Mouse (Mus musculus): Measurements from ENCODE around the gene Lrrc57. TPM values are rescaled to one million over a fixed set of nuclear protein-coding genes. Genes with fewer than 3 reads are reported as not detected.

Lrrc57 gene
- 28.7 and 31.5 TPM in 2 replicates for polyA plus RNA-seq (2015; fragmentation: Nextera tagmentation; extraction: Ambion mirVana)

DNA sequence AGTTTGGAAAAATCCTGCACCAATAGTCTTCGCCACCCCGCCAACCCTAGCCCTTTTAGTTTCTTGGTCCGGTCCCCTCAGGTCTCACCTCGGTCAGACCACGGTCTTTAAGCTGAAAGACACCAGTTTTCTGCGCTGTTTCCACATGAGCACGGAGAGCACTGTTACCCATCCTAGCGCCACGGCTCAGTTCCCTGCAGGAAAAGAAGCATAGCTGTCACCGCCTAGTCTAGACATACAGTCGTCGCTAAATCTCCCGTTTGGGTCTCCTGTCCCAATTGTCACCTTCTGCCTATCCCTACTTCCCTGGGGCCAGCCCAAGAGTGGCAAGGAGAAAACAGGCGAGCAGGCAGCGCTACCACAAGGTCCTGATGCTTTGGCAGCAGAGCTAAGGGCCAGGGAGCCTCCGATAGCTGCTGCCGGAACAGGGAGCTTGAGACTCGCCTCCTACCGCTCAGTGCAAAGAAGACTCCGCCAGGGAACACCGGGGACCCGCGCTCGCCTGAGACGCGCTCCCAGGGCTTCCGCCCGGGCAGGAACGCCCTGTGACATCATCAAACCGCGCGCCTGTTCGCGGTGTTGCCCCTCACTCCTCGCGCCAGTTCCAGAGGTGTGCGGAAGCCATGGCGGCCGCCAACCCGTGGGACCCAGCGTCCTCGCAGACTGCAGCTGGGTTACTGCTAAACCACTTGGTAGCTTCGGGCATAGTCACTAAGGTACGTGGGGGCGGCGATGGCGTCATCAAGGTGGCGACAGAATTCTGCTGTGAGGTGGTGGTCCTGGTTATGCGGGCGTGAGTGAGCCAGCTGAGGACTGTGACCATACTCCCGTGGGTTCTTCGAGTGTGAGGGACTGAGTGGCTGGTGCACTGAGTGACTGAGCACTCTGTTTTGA, at the start of gene Lrrc57, which contains the start of gene Haus2:
Lrrc57 (minus strand) TSS at position 691 of the 894 bp plus-strand sequence.
Haus2 (plus strand) TSS at position 554 of the 894 bp plus-strand sequence.
- Histone ChIP-seq H3K4me1 (peaks cover 25% of the 10 kb centered on the region), H3K9me3 (no peaks in the 10 kb centered on the region)
- WGBS = under 1% methylated on average over 52 of the region's 52 CpGs

DNA sequence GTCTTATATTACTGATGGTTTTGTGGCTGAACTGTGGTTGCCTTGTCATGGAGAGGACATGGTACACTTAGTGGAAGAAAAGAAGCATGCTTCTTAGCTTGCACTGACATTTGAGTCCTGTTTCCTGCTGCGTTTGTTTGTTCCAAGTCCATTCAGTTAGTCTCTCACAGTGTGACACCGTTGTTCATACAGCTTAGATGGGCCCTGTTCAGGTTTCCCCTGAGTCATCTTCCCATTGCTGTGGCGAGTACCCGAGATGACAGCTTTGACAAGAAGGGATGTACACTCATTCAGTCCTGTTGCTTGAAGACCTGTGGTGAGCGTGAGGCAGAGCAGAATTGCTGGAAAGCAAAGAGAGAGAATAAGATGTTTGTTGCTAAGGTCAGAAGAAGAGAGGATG, 49.2 kb upstream of the Lrrc57 start:
- WGBS = 62% methylated on average over 5 of the region's 5 CpGs
- Histone ChIP-seq H3K9ac (no peak overlapping the region), H3K27ac (no peak overlapping the region), H3K4me2 (no peak overlapping the region), H3K36me3 (replicated peaks) (no peaks in the 10 kb centered on the region), H3K27me3 (replicated peaks) (no peaks in the 10 kb centered on the region), H3K4me1 (no peaks in the 10 kb centered on the region), H3K4me3 (no peak overlapping the region), H3K9me3 (no peaks in the 10 kb centered on the region)
- ATAC-seq (replicated peaks) = no peak

More for the DNA sequence above, at the start of gene Lrrc57, which contains the start of gene Haus2:
- H3K4me3 ChIP-seq = peak within 1 kb of the TSS; percentile 99
- H3K9ac ChIP-seq = peak within 1 kb of the TSS; percentile 90
- peak within 1 kb of the TSS; percentile 75 for H3K4me2 ChIP-seq
- H3K27me3 ChIP-seq (replicated peaks) = no peaks in the 10 kb centered on the region
- peaks cover 8% of the 10 kb centered on the region; the same call in 1 of the 2 replicates for H3K36me3 ChIP-seq (replicated peaks)
- H3K27ac ChIP-seq = peak within 1 kb of the TSS; percentile 89
- ATAC-seq (replicated peaks) = peak; percentile 97

DNA sequence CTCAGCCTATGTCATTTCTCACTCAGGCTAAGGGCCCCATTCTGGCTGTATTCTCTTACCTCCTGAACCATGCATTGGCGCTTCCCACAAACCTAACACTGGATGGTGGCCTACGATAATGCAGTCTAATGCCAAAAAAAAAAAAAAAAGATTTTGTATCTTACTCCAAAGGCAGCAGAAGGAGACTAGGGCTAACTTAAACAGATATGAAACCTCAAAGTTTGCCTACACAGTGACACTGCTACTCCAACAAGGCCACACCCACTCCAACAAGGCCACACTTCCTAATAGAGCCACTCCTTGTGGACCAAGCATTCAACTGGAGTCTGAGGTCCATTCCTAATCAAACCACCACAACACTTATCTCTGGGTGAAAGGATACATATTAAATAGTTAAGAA, 47.4 kb upstream of the Lrrc57 start:
- no peak overlapping the region for H3K27ac ChIP-seq
- H3K9ac ChIP-seq = no peak overlapping the region
- no peak overlapping the region for H3K4me3 ChIP-seq
- no peak for ATAC-seq (replicated peaks)
- H3K36me3 ChIP-seq (replicated peaks) = no peaks in the 10 kb centered on the region
- H3K9me3 ChIP-seq = no peaks in the 10 kb centered on the region
- H3K27me3 ChIP-seq (replicated peaks) = no peaks in the 10 kb centered on the region
- H3K4me2 ChIP-seq = no peak overlapping the region
- no peaks in the 10 kb centered on the region for H3K4me1 ChIP-seq
- 98% methylated on average over 2 of the region's 2 CpGs for WGBS

- Histone ChIP-seq H3K9me3 (no peaks in the 10 kb centered on the region), H3K4me3 (no peak overlapping the region), H3K36me3 (replicated peaks) (no peaks in the 10 kb centered on the region), H3K27me3 (replicated peaks) (no peaks in the 10 kb centered on the region), H3K4me2 (no peak overlapping the region), H3K27ac (no peak overlapping the region), H3K9ac (no peak overlapping the region), H3K4me1 (no peaks in the 10 kb centered on the region)
- no peak for ATAC-seq (replicated peaks)
- WGBS = 92% methylated on average over 5 of the region's 5 CpGs
Measured at GRCm38 (mm10) chr2:120655905-120656304, 46.6 kb upstream of the Lrrc57 start.

DNA sequence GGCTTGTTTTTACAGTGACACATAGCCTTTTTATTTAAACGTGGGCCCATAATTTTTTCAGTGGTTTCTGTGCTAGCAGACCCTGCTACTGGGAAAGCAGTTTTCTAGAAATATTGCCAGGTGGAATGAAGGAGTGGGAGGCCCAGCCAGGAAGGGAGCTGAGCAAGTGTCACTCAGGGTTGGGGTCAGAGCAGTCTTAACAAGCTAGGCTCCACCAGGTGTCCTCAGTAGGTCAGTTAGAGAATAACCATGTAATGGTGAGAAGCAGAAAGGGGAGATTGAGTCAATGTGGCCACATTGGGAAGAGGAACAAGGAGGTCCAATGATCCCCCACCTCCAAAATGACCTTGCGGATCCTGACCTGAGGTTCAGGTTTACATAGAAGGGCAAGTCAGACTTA, 45.4 kb upstream of the Lrrc57 start:
- H3K4me3 ChIP-seq = no peak overlapping the region
- H3K4me1 ChIP-seq = no peaks in the 10 kb centered on the region
- H3K9me3 ChIP-seq = no peaks in the 10 kb centered on the region
- no peak overlapping the region for H3K4me2 ChIP-seq
- no peak overlapping the region for H3K9ac ChIP-seq
- no peak overlapping the region for H3K27ac ChIP-seq
- H3K36me3 ChIP-seq (replicated peaks) = no peaks in the 10 kb centered on the region
- H3K27me3 ChIP-seq (replicated peaks) = no peaks in the 10 kb centered on the region
- ATAC-seq (replicated peaks) = no peak
- WGBS = 81% methylated on average over 2 of the region's 2 CpGs

DNA sequence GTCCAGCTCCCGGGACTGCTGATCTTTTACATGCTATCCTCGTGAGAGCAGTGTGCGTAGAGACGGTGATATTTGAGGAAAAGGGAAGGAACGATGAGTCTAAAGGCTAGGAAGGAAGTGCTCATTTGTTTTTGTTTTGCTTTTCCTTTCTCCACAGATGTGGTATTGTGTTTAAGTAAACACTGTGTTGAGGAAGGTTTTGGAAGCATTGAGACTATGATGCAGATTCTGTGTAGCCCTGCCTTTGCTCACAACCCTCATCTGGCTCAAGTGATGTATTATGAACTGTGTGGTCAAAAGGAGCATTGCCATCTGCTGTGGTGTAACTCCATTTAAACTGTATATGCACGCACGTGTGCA, 43.6 kb upstream of the Lrrc57 start:
- no peak overlapping the region for H3K4me3 ChIP-seq
- H3K27ac ChIP-seq = no peak overlapping the region
- no peaks in the 10 kb centered on the region for H3K4me1 ChIP-seq
- no peak for ATAC-seq (replicated peaks)
- H3K9ac ChIP-seq = no peak overlapping the region
- H3K27me3 ChIP-seq (replicated peaks) = no peaks in the 10 kb centered on the region
- H3K4me2 ChIP-seq = no peak overlapping the region
- no peaks in the 10 kb centered on the region for H3K9me3 ChIP-seq
- WGBS = 87% methylated on average over 7 of the region's 7 CpGs
- no peaks in the 10 kb centered on the region for H3K36me3 ChIP-seq (replicated peaks)

DNA sequence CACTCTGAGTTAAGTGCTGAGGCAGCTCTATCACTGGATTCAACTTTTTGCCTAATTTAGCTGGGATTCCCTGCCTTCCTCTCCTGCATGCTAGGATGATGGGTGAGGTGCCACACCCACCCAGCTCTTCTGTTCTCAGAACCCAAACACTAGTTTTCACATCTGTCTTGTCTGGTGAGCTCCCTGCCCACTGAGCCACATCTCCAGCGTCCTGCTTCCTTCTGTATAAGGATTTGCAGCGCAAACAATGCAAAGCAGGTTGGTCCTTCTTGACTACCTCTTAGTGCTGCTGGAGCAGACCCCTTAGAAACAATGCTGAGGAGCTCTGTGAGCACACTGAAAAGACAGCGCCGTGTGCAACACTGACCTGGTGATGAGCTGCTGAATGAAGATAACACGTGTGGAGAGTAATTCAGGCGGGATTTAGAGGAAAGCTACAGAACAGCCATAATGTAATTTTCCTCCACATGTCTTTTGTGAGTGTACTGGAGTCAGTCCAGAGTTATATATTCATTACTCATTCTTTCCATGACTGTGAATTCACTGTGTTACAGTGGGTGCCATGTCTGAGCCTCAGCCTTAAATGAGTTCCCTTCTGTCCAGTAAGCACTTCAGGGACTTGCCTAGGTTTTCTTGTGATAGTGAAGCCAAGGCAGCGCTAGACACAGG, 43.1 kb upstream of the Lrrc57 start:
- 77% methylated on average over 7 of the region's 7 CpGs for WGBS
- Histone ChIP-seq H3K27me3 (replicated peaks) (no peaks in the 10 kb centered on the region), H3K9me3 (no peaks in the 10 kb centered on the region), H3K4me2 (no peak overlapping the region), H3K4me3 (no peak overlapping the region), H3K9ac (no peak overlapping the region), H3K4me1 (no peaks in the 10 kb centered on the region), H3K27ac (no peak overlapping the region), H3K36me3 (replicated peaks) (no peaks in the 10 kb centered on the region)
- no peak for ATAC-seq (replicated peaks)

DNA sequence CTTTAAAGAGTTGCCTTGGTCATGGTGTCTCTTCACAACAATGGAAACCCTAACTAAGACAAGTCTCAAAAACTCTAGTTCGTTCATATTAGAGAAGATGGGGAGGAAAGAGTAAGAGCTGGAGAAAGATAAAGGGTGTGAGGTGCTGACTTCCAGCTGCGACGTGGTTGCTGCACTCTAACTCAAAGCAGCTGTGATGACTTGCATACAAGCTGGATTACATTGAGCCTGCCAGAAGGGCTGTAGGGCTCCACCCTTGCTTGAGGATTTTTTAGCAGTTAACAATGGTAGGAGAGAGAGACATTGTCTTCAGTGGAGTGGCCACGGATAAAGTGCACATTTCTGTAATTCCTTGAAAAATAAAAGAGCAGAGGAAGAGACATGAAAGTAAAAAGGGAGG, 37.5 kb upstream of the Lrrc57 start:
- no peaks in the 10 kb centered on the region for H3K9me3 ChIP-seq
- H3K4me2 ChIP-seq = no peak overlapping the region
- H3K27ac ChIP-seq = no peak overlapping the region
- 62% methylated on average over 4 of the region's 4 CpGs for WGBS
- H3K27me3 ChIP-seq (replicated peaks) = no peaks in the 10 kb centered on the region
- no peaks in the 10 kb centered on the region for H3K4me1 ChIP-seq
- ATAC-seq (replicated peaks) = no peak
- H3K36me3 ChIP-seq (replicated peaks) = no peaks in the 10 kb centered on the region
- H3K9ac ChIP-seq = no peak overlapping the region
- no peak overlapping the region for H3K4me3 ChIP-seq

DNA sequence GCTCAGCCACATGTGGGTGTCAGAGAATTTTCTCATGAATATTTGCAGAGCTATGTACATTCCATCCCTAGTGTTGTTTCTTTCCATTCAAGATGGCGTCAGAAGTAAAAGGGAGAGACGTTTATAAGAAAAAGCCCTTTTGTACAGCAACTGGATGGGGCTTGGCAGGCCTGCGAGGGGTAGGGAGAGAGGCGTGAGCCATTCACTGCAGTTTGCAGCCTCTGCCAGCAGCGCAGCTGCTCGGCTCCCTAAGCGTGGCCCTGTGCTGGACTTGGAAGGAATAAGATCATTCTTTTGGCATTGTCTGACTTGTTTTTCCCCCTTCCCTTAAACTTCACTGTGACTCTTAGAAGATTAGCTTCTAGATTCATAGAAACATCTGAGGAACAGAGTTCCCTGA, 34.5 kb upstream of the Lrrc57 start:
- H3K4me1 ChIP-seq = no peaks in the 10 kb centered on the region
- no peak overlapping the region for H3K9ac ChIP-seq
- no peak for ATAC-seq (replicated peaks)
- H3K4me2 ChIP-seq = no peak overlapping the region
- no peak overlapping the region for H3K27ac ChIP-seq
- no peaks in the 10 kb centered on the region for H3K9me3 ChIP-seq
- no peaks in the 10 kb centered on the region for H3K27me3 ChIP-seq (replicated peaks)
- no peak overlapping the region for H3K4me3 ChIP-seq
- H3K36me3 ChIP-seq (replicated peaks) = no peaks in the 10 kb centered on the region
- 66% methylated on average over 7 of the region's 7 CpGs for WGBS

- 89% methylated on average over 8 of the region's 8 CpGs for WGBS
Measured at GRCm38 (mm10) chr2:120640835-120641234, 31.5 kb upstream of the Lrrc57 start.

DNA sequence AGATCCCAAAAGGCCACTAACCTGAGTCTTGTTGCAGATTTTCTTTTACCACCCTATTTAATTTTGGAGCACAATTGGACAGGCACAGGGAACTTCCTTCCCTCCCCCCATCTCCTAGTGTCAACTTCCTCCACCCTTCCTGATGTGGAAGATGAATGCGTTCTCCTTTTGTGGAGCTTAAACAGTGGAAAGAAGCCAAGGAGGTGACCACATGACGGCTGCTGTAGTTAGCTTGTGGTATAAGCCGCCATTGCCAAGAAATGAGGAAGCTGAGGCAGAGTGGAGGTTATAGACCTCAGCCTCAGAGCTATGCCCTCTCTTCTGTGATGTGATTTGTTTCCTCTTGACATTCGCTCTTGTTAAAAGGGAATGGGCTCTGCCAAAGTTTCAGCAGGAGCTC, 22.6 kb upstream of the Lrrc57 start:
- H3K27ac ChIP-seq = no peak overlapping the region
- no peak overlapping the region for H3K9ac ChIP-seq
- no peak overlapping the region for H3K4me3 ChIP-seq
- no peak for ATAC-seq (replicated peaks)
- H3K4me2 ChIP-seq = no peak overlapping the region
- H3K4me1 ChIP-seq = peaks cover 11% of the 10 kb centered on the region
- no peaks in the 10 kb centered on the region for H3K27me3 ChIP-seq (replicated peaks)
- WGBS = 80% methylated on average over 4 of the region's 4 CpGs
- H3K36me3 ChIP-seq (replicated peaks) = peaks cover 4% of the 10 kb centered on the region; the same call in 1 of the 2 replicates
- H3K9me3 ChIP-seq = no peaks in the 10 kb centered on the region

More at GRCm38 (mm10) chr2:120640835-120641234, 31.5 kb upstream of the Lrrc57 start:
- no peak for ATAC-seq (replicated peaks)
- H3K27me3 ChIP-seq (replicated peaks) = no peaks in the 10 kb centered on the region
- H3K9me3 ChIP-seq = no peaks in the 10 kb centered on the region
- H3K36me3 ChIP-seq (replicated peaks) = no peaks in the 10 kb centered on the region
- H3K4me3 ChIP-seq = no peak overlapping the region
- H3K27ac ChIP-seq = no peak overlapping the region
- no peaks in the 10 kb centered on the region for H3K4me1 ChIP-seq
- H3K4me2 ChIP-seq = no peak overlapping the region
- H3K9ac ChIP-seq = no peak overlapping the region

- WGBS = 93% methylated on average over 2 of the region's 2 CpGs
- H3K4me1 ChIP-seq = peaks cover 11% of the 10 kb centered on the region
- H3K27me3 ChIP-seq (replicated peaks) = no peaks in the 10 kb centered on the region
- no peak for ATAC-seq (replicated peaks)
- no peak overlapping the region for H3K4me2 ChIP-seq
- H3K9me3 ChIP-seq = no peaks in the 10 kb centered on the region
- H3K9ac ChIP-seq = no peak overlapping the region
- no peak overlapping the region for H3K4me3 ChIP-seq
- H3K36me3 ChIP-seq (replicated peaks) = peaks cover 4% of the 10 kb centered on the region; the same call in 1 of the 2 replicates
- H3K27ac ChIP-seq = no peak overlapping the region
Measured at GRCm38 (mm10) chr2:120631521-120631920, 22.2 kb upstream of the Lrrc57 start.
